Mouse (Mus musculus) fat pad, adult 2 months (tissue): Measurements from ENCODE around the gene 4930516K23Rik.

Experiments
- DNase-seq: peaks from one replicate; pipeline ENCODE4 v3.0.0-alpha.2; 2011; ENCODE audit warnings: low read depth, low spot score; ENCODE audit errors: extremely low read depth

Gene 4930516K23Rik

DNA sequence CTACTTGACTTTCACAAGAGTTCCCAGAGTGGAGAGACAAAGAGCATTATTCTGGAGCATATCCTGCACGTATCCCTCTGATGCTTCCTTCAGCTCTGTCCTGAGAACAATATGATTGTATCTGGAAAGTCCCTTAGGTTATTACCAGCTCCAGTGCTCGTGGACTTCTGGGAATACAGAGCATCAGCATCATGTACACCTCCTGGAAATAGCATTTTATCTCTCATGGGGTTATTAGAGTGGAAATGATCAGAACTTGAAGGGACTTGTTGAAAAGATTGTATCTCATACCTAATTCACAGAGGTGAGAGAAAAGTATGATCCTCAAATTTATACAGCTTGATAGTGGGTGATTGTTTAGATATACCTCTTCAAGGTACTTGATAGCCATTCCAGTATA, at the start of gene 4930516K23Rik:
4930516K23Rik (minus strand) TSS at position 101 of the 400 bp plus-strand sequence.
- no peak for DNase-seq

DNA sequence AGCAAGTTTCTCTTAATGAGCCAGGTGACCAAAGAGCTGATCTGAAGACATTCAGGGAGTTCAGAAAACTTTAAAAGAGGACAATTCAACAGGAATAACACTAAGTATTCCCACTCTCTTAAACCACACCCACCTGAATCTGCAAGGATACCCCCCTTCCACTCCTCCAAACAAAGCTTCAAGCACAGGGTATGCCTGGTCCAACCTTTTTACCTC, 43.4 kb upstream of the 4930516K23Rik start, which contains the start of gene Olfr646:
Olfr646 (plus strand) TSS at position 117 of the 216 bp plus-strand sequence.
- no peak for DNase-seq

DNA sequence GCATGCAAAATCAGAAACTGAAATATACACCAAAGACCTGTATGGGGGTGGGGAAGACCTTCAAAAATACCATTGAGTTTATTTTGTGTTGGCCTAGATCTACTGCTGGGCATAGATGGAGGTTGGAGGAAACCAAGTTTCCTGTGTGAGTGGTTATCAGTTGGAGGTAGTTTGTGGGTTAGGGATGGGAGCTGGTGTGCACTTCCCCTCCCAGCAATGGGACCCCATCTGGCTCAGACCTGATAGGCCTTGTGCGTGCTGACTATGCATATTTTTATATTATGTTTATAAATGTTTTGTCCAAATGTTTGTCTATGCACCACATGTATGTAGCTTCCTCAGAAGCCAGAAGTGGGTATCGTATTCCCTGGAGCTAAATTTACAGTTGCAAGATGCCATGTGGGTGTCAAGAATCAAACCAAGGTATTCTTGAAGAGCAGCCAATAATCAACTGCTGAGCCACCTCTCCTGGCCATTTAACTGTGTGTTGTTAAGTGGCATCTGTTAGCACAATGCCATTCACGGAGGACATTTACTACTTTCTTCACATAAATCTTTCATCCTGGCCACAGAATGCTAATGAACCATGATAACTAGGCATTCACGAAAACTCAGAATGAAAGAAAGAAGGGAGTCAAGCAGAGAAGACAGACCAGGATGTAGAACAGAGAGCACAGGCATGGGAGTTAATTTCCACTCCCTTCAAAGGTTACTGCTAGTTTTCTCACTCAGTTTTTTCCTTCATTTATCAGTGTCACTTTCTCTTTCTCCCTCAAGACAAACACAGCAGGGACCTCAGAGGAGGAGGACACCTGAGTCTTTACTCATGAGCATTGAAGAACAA, 42.9 kb upstream of the 4930516K23Rik start:
- no peak for DNase-seq

DNA sequence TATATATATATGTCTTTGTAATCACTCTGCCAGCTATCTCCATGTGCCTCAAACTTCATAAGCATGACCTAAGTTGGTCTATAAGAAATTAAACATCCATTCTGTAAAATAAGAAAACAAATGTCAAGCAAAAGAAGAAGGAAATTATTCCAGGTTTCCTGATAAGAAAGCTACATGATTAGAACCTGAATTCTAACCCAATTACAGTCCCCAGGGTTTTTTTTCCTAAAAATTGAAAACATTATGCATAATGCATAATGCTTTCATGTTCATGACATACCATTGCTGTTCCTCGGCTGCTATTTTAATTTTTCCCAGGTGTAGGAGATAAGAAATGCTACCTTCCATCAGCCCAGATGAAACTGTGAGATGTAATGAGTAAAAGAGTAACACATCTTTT, 24.1 kb upstream of the 4930516K23Rik start, which contains the start of gene Olfr645:
Olfr645 (minus strand) TSS at position 101 of the 400 bp plus-strand sequence.
- DNase-seq, result no peak

DNA sequence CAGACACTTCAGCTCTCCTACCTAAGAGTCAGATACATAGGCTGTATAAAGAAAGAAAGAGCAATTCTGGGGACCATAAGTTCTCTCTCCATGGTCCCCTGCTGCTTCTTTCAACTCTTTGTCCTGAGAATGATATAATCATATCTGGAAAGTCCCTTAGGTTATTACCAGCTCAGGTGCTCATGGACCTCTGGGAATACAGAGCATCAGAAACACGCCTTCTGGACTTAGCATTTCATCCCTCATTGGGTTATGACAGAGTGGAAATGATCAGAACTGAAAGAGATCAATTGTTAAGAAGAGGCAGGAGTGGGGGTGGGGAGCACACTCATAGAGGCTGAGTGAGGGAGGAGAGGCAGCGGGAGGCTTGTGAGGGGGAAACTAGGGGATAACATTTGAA, 10.5 kb upstream of the 4930516K23Rik start, which contains the start of gene Olfr644:
Olfr644 (minus strand) TSS at position 101 of the 400 bp plus-strand sequence.
- DNase-seq, result no peak

DNA sequence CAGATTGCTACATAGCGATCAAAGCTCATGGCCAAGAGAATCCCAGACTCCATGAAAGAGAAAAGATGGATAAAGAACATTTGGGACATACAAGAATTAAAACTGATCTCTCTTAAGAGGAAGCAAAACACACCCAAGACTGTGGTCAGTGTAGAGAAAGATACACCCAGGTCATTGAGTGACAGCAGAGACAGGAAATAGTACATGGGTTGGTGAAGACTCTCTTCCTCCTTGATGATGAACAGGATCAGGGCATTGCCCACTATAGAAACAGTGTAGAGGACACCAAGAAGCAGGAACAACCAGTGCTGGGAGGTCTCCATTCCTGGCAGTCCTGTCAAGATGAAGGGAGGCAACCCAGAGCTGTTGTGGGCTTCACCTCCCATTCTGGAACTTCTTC, 2.0 kb downstream of the 4930516K23Rik start:
- no peak for DNase-seq

DNA sequence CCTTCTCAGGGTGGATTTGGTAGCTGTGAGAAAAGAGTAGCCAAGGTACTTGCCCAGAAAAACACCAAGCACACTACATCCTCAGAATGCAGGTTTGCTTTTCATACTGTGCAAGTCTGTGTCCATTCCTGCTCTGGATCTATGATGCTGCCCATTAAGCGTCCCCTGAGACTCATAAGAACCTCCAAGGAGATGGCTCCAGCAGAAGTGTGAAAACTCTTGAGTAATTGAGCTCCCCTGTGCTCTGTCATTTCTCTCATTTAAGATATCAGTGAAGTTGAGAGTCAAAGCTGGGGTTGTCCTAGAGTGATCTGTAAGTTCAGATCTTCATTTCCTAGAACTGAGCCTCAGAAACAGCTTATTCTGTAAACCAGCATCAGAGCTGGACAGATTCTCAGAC, 8.7 kb downstream of the 4930516K23Rik start, which contains the start of gene Olfr642:
Olfr642 (minus strand) TSS at position 101 of the 400 bp plus-strand sequence.
- no peak for DNase-seq

DNA sequence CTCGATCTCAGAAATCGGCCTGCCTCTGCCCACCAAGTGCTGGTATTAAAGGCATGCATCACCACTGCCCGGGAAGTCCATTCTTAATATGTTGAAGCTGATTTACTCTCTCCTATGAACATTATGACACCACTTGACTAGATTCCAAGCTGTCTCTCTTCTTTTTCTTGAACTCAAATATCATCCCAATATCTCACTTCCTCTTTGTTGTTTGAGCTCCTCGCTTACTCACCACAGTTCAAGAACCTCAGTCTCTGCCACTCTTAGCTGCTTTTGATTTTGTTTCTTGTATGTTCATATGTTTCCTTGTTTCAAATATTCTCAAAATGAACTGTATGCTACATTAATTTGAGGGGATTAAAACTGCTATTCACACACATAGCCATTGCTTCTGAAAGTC, 10.5 kb downstream of the 4930516K23Rik start:
- DNase-seq, result no peak

DNA sequence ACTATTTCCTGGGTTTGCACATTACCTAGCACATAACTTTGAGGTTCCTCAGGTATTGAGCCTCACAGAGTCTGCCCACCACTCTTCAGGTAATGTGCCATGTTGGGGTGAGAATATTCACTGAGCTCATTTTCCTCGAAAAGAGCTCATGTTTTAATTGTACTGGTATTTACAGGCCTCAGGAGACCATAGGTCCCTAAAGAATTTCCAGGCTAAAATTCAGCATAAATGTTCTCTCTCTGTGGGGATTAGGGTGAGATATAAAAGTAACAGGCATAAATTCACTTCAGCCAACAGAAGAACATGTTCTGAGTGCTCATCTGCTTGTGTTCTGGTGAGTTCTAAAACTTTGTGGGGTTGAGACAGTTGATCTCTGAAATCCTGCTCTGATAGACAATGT, 26.1 kb downstream of the 4930516K23Rik start, which contains the start of gene Olfr641:
Olfr641 (plus strand) TSS at position 301 of the 400 bp plus-strand sequence.
- DNase-seq, result no peak

DNA sequence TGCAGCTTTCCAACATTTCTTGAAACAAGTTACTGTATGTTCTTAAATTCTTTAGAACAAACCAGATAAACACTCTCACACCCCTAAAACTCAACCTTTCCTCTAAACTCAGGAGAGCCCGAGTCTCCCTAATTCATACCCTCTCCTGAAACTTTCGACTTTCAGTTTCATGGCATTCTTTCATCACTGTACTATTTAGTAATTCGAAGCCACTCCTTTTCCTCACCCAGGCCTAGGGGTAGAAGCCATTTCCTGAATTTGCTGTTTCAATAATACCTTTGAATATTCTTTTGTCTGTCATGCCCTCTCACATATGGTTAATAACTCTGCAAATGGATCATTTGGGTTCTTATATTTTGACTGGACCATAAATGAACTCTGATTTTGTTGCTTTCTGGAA, 34.3 kb downstream of the 4930516K23Rik start:
- no peak for DNase-seq

DNA sequence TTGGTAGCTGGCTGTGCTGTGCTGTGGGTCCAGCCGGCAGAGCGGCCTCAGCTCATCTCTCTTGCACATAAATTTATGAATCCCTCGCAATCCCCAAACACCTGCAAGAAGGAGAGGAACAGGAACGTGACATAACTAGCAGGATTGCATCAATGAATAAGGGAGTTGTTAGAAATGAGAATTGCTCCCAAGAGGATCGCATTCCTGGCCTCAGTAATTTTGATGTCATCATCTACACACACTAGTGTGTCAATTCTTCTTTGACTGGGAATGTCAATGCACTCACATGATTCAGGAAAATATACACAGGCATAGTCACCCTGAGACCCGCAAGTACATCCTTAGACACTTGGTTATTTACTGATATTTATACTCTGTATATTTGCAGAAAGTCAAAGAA, 35.8 kb downstream of the 4930516K23Rik start, which contains the start of gene Olfr640:
Olfr640 (minus strand) TSS at position 101 of the 400 bp plus-strand sequence.
- no peak for DNase-seq

DNA sequence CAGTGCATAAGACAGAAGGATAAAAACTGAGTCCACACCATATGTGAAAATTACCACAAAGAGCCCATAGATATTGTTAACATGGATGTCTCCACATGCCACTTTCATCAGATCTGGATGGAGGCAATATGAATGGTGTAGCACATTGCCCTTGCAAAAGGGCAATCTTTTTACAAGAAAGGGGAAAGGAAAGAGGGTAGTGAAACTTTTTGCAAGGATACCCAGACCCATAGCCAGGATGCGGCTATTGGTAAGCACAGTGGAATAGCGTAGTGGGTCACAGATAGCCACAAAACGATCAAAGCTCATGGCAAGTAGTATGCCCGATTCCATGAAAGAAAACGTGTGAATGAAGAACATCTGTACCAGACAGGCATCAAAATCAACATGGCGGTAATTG, 39.6 kb downstream of the 4930516K23Rik start:
- no peak for DNase-seq

DNA sequence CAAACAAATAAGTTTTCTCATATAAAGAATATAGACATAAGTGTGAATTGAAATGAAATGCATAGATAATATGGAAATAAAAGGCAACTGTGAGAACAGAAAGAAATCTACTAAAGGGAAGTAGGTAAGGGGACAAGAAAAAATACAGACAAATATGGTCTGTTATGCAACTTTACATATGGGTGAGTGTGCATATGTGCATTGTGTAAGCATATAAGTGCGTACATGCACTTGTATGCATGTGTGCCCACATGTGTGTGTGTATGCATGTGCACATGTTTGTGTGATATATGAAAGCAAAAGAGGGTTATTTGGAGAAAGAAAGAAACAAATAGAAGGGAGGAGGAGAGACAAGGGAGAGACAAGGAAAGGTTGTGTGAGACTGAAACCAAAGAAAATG, 42.3 kb downstream of the 4930516K23Rik start:
- DNase-seq, result no peak

DNA sequence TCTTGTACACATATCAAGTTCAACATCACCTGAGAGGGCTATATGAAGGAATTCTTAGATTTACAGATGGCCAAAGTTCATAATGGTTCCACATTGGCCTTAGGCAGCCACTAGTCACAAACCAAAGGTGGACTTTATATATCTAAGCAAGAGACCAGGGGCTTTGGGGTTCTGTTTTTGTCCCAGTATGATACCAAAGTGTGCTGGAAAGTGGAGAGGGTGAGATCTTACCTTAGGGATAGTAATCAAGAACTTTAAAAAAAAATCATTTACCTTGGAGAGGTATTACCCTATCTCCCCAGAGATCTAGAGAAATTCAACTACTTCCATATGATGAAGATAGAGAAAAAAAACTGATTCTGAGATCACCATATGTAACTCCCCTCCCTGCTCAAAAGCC, 44.0 kb downstream of the 4930516K23Rik start, which contains the start of gene Olfr639:
Olfr639 (minus strand) TSS at position 101 of the 400 bp plus-strand sequence.
- DNase-seq, result no peak
